Mouse (Mus musculus) megakaryocyte, embryonic 14.5 days (primary cell): ENCODE measurements around the gene Ahcyl1. TPM values are rescaled to one million over a fixed set of nuclear protein-coding genes. Genes with fewer than 3 reads are reported as not detected.

Source experiments
- H3K27me3 ChIP-seq: replicated peaks from 2 replicates; pipeline ENCODE3; 2012; ENCODE audit warnings: inconsistent platforms
- H3K36me3 ChIP-seq: replicated peaks from 2 replicates; pipeline ENCODE3; 2012; ENCODE audit warnings: low read length, inconsistent platforms, mixed read lengths
- H3K4me1 ChIP-seq: 2 replicates; pipeline ENCODE4 v1.6.1; 2012; ENCODE audit warnings: inconsistent platforms
- H3K4me3 ChIP-seq: replicated peaks from 2 replicates; pipeline ENCODE3; 2012; ENCODE audit warnings: moderate library complexity, mild to moderate bottlenecking, inconsistent platforms
- H3K9me3 ChIP-seq: 2 replicates; pipeline ENCODE4 v1.6.1; 2012; ENCODE audit warnings: inconsistent platforms
- FLI1 ChIP-seq: IDR thresholded peaks from 2 replicates; pipeline ENCODE4 v1.6.1; 2012; ENCODE audit warnings: low read length, inconsistent platforms, mixed read lengths
- GATA1 ChIP-seq: IDR thresholded peaks from 3 replicates; pipeline ENCODE4 v1.6.1; 2012; ENCODE audit warnings: mixed read lengths, low read length, inconsistent platforms, borderline replicate concordance
- polyA plus RNA-seq: library from polyadenylated mRNA; stranded (reverse); fragments of >175 nt; gene quantifications from 2 replicates; pipeline ENCODE4 v1.2.3, GENCODE M21; 2012; ENCODE audit warnings: low replicate concordance; ENCODE audit not compliant: insufficient read depth

Ahcyl1 gene
- polyA plus RNA-seq, 1 experiment: 3.6 TPM

DNA sequence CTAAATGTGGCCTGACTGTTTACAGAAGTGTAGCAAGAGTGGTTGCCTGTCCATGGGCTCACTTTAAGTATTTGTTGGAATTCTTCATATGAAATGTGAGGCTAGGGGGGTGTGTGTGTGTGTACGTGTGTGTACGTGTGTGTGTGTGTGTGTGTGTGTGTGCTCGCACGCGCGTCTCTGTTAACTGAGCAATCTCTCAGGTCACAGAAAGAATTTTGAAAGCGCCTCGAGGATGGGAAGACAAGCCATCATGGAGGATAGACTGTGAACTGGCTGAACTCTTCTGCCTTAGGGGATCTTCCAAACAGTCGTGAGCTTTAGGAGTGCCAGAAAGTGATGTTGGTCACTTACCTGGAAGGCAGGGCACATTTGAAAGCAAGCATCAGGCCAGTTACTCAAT is 62.5 kb downstream of the Ahcyl1 start:
- Histone ChIP-seq H3K4me3 (no peak overlapping the region), H3K9me3 (no peaks in the 10 kb centered on the region), H3K36me3 (peaks cover 7% of the 10 kb centered on the region), H3K4me1 (peaks cover 44% of the 10 kb centered on the region), H3K27me3 (no peaks in the 10 kb centered on the region)
- no peak for TF ChIP-seq GATA1
- no peak for TF ChIP-seq FLI1

DNA sequence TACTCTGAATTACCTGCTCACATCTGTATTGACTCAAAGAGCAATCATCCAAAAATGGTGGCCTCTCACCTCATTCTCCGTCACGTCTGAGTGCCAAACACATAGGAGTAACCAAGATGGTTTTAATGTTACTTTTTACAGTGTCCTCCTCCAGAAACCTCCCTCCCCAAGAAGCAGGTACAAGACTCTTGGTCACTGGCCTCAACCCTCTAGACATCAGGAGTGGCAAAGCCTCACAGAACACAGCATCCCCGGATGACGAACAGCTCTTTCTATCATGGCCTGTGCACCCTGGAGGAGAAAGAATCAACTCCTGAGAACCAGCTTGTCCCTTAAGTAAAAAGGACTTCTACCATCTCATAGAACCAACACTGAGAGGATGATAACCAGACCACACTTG is 63.6 kb downstream of the Ahcyl1 start:
- Histone ChIP-seq H3K9me3 (no peaks in the 10 kb centered on the region), H3K36me3 (peaks cover 18% of the 10 kb centered on the region), H3K27me3 (no peaks in the 10 kb centered on the region), H3K4me1 (peaks cover 42% of the 10 kb centered on the region), H3K4me3 (no peak overlapping the region)
- no peak for TF ChIP-seq GATA1

- H3K4me1 ChIP-seq: peaks cover 35% of the 10 kb centered on the region
- TF ChIP-seq FLI1 (no peak), GATA1 (no peak)
- H3K4me3 ChIP-seq: peak within 1 kb of the TSS; percentile 95
- no peaks in the 10 kb centered on the region for H3K27me3 ChIP-seq
- H3K9me3 ChIP-seq: no peaks in the 10 kb centered on the region
- peaks cover 31% of the 10 kb centered on the region for H3K36me3 ChIP-seq
These were observed 64.8 kb downstream of the Ahcyl1 start, which contains the start of gene Strip1 for GRCm38 (mm10) chr3:107631523-107631958. TSS of gene Strip1 (minus strand) at chr3:107631694.

- TF ChIP-seq GATA1: no peak
- TF ChIP-seq FLI1: no peak
- Histone ChIP-seq H3K4me3 (peak within 1 kb of the TSS; percentile 95), H3K9me3 (no peaks in the 10 kb centered on the region), H3K27me3 (no peaks in the 10 kb centered on the region), H3K4me1 (peaks cover 30% of the 10 kb centered on the region), H3K36me3 (peaks cover 37% of the 10 kb centered on the region)
These were observed 65.5 kb downstream of the Ahcyl1 start, which contains the start of gene Gm10961 for GRCm38 (mm10) chr3:107630682-107631522. TSS of gene Gm10961 (plus strand) at chr3:107631322.

GRCm38 (mm10) chr3:107629411-107629810 is 66.9 kb downstream of the Ahcyl1 start:
- TF ChIP-seq FLI1 (no peak), GATA1 (no peak)
- Histone ChIP-seq H3K4me3 (no peak overlapping the region), H3K9me3 (no peaks in the 10 kb centered on the region), H3K27me3 (no peaks in the 10 kb centered on the region), H3K36me3 (peaks cover 52% of the 10 kb centered on the region), H3K4me1 (peaks cover 31% of the 10 kb centered on the region)

DNA sequence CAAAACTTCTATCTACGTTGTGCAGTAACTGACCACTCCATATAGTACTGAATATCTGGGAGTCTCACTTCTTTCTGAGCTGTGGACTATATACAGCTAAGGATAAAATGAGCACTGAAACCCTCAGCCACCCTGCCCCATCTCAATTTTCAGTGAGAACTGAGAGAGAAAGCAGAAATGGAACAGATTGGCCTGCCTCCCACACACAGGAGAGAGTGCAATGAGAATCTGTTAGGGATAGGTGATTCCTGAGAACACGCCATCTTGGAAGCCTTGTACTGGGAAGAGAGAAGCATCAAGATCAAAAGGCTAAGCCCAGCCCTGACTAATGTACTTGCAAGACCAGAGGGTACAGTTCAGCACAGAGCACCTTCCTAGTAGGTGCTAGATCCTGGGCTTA is 67.8 kb downstream of the Ahcyl1 start:
- H3K9me3 ChIP-seq: no peaks in the 10 kb centered on the region
- H3K4me3 ChIP-seq: no peak overlapping the region
- H3K4me1 ChIP-seq: peaks cover 32% of the 10 kb centered on the region
- H3K36me3 ChIP-seq: peaks cover 61% of the 10 kb centered on the region
- TF ChIP-seq GATA1 (no peak), FLI1 (no peak)
- H3K27me3 ChIP-seq: no peaks in the 10 kb centered on the region

GRCm38 (mm10) chr3:107627641-107628040 is 68.7 kb downstream of the Ahcyl1 start:
- Histone ChIP-seq H3K36me3 (peaks cover 70% of the 10 kb centered on the region), H3K4me1 (peaks cover 35% of the 10 kb centered on the region), H3K9me3 (no peaks in the 10 kb centered on the region), H3K27me3 (no peaks in the 10 kb centered on the region), H3K4me3 (peak overlapping the region; percentile 43)
- TF ChIP-seq GATA1 (no peak), FLI1 (no peak)

DNA sequence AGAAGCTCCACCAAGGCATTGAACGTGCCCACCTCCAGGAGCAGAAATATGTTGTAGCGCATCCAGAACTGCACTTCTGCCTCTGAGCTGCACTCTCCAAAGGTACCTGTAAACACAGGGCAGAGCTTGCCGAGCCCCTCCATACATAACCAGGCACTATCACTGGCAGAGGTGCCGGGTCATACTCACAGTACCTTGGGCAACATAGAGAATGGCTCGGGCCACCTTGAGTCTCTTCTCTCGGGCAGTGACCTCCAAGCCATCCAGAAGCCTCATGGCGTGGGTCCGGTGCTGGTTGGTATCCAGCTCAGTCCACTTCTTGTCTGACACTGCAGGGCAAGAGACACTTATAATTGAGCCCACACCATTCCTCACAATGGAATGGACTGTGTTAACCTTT is 69.6 kb downstream of the Ahcyl1 start:
- Histone ChIP-seq H3K27me3 (no peaks in the 10 kb centered on the region), H3K4me3 (no peak overlapping the region), H3K9me3 (no peaks in the 10 kb centered on the region), H3K4me1 (peaks cover 39% of the 10 kb centered on the region), H3K36me3 (peaks cover 79% of the 10 kb centered on the region)
- TF ChIP-seq FLI1: no peak
- no peak for TF ChIP-seq GATA1

GRCm38 (mm10) chr3:107625536-107625935 is 70.8 kb downstream of the Ahcyl1 start:
- no peaks in the 10 kb centered on the region for H3K27me3 ChIP-seq
- peaks cover 47% of the 10 kb centered on the region for H3K4me1 ChIP-seq
- no peaks in the 10 kb centered on the region for H3K9me3 ChIP-seq
- TF ChIP-seq GATA1 (no peak), FLI1 (no peak)
- H3K36me3 ChIP-seq: peaks cover 91% of the 10 kb centered on the region
- no peak overlapping the region for H3K4me3 ChIP-seq

DNA sequence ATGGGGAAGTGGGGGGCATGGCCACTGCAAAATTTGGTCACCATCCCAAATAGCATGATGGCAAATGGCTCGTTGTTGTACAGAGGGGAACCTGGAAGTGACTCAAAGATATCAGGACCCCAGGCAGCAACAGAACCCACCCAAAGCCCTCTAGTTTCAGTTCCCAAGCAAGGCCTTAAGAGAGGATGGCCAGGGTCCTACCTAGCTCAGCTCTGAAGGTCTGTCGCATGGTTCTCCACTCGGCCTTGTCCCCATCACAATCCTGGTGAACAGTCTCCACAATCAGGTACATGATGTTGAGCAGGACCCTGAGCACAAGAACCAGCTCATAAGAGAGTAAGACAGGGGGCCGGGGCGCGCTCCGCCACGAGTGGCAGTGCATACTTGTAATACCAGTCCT is 71.9 kb downstream of the Ahcyl1 start:
- Histone ChIP-seq H3K4me1 (peaks cover 38% of the 10 kb centered on the region), H3K4me3 (no peak overlapping the region), H3K27me3 (no peaks in the 10 kb centered on the region), H3K9me3 (no peaks in the 10 kb centered on the region), H3K36me3 (peaks cover 100% of the 10 kb centered on the region)
- TF ChIP-seq GATA1 (no peak), FLI1 (no peak)
